Mouse (Mus musculus) stomach, postnatal 0 days (tissue): ENCODE measurements around the gene Kbtbd7.

Experiments
- CTCF ChIP-seq: IDR thresholded peaks from 2 replicates; pipeline ENCODE4 v1.5.1; 2016; ENCODE audit warnings: antibody characterized with exemption, low read depth, mild to moderate bottlenecking, moderate library complexity
- EP300 ChIP-seq: optimal IDR thresholded peaks from 2 replicates; pipeline ENCODE3; 2016; ENCODE audit warnings: antibody characterized with exemption

DNA sequence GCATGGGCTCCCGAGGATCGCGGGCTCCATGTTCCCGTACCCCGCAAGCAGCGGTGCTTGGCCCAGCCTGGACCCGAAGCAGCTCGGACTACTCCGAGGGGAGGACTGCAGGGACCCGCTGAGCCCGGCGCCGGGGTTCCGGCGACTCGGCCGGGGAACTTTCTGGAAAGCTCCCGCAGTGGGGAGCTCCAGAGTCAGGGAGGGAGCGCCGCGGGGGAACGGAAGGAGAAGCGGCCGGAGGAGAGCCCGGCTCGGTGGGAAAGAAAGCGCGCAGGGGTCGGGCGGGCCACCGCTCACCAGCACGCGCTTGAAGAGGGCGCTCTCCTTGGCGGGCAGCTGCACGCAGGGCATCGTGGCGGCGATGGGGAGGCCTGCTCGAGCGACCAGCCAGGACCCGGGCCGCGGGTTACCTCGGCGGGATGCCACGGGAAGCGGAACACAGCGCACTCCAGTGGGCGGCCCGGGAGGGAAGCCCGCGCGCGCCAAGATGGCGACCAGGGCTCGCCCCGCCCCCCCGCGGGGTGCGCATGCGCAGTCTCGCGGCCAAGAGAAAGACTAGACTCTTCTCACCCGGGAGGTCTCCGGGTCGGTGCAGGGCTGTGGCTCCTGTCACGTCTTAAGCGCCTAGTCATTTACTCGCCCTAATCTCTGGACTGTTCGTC is 35.9 kb upstream of the Kbtbd7 start, which contains the start of gene Naa16:
- TF ChIP-seq CTCF (peak; percentile 75), EP300 (no peak)
